Mouse (Mus musculus): ENCODE data around the gene Eif4h. TPM values are rescaled to one million over a fixed set of nuclear protein-coding genes. Genes with fewer than 3 reads are reported as not detected.

Gene Eif4h
- polyA plus RNA-seq, 2 experiments: 110 to 148 TPM

GRCm38 (mm10) chr5:134571730-134572507 is 67.4 kb downstream of the Eif4h start:
- Histone ChIP-seq H3K4me3 (ENCODE audit: insufficient read depth in 1 of 2, low read depth in 2 of 2, low read length in 2 of 2) (peak overlapping the region; percentile 51 to 75), H3K4me1 (replicated peaks; ENCODE audit: control insufficient read depth in 2 of 2, insufficient read depth in 2 of 2, low read length in 1 of 2) (peaks cover 13 to 15% of the 10 kb centered on the region in 2 experiments), H3K27me3 (ENCODE audit: control insufficient read depth, insufficient read depth, low read length) (no peaks in the 10 kb centered on the region), H3K27ac (no peak overlapping the region), H3K9me3 (ENCODE audit: control insufficient read depth, low read length) (no peaks in the 10 kb centered on the region), H3K36me3 (replicated peaks; ENCODE audit: control insufficient read depth, insufficient read depth, low read depth) (no peaks in the 10 kb centered on the region), H3K9ac (replicated peaks) (peak overlapping the region; percentile 43), H3K4me2 (ENCODE audit: low read depth) (peak overlapping the region; percentile 78)
- DNase-seq (ENCODE audit: low read depth in 3 of 3, low spot score in 3 of 3) (no peak), ATAC-seq (ENCODE audit: insufficient read depth) (peak; percentile 75; the same call in 1 of the 2 replicates)
- WGBS (ENCODE audit: insufficient replicate concordance): under 1% methylated on average over 23 of the region's 23 CpGs
- TF ChIP-seq EP300 (IDR thresholded peaks at IDR 0.05; ENCODE audit: low read depth): no peak

Small RNA genes lying within 50 kb of the gene (microRNA-seq; reads per million reads assigned to microRNA genes)
- gene Mir7228: not detected

Other genes starting within 250 kb of the Eif4h start
- 7.5 and 7.9 TPM in 2 replicates for gene Gtf2ird1, start 182.8 kb downstream of the Eif4h start, polyA plus RNA-seq (2012; rRNA removed)
- 8.4 and 9.7 TPM in 2 replicates for gene Gtf2ird1, start 182.8 kb downstream of the Eif4h start, polyA plus RNA-seq (2014; fragmentation: Nextera tagmentation; extraction: Ambion mirVana)
- 1.5 and 1.8 TPM in 2 replicates for gene Clip2, start 87.1 kb downstream of the Eif4h start, polyA plus RNA-seq (2012; rRNA removed)
- gene Clip2, start 87.1 kb downstream of the Eif4h start, polyA plus RNA-seq (2014; fragmentation: Nextera tagmentation; extraction: Ambion mirVana): 0.36 and 0.47 TPM in 2 replicates
- gene Syna, start 79.3 kb downstream of the Eif4h start, polyA plus RNA-seq (2012; rRNA removed): not detected in 2 replicates
- not detected in 2 replicates for gene Syna, start 79.3 kb downstream of the Eif4h start, polyA plus RNA-seq (2014; fragmentation: Nextera tagmentation; extraction: Ambion mirVana)
- gene Rfc2, start 58.1 kb downstream of the Eif4h start, polyA plus RNA-seq (2012; rRNA removed): 68.1 and 102 TPM in 2 replicates
- 180 and 217 TPM in 2 replicates for gene Rfc2, start 58.1 kb downstream of the Eif4h start, polyA plus RNA-seq (2014; fragmentation: Nextera tagmentation; extraction: Ambion mirVana)
- 1.5 and 1.8 TPM in 2 replicates for gene Lat2, start 24.5 kb downstream of the Eif4h start, polyA plus RNA-seq (2012; rRNA removed)
- 1.3 and 1.7 TPM in 2 replicates for gene Lat2, start 24.5 kb downstream of the Eif4h start, polyA plus RNA-seq (2014; fragmentation: Nextera tagmentation; extraction: Ambion mirVana)
- 1.9 and 2.2 TPM in 2 replicates for gene Limk1, start 49.1 kb upstream of the Eif4h start, polyA plus RNA-seq (2012; rRNA removed)
- 0.89 and 0.92 TPM in 2 replicates for gene Limk1, start 49.1 kb upstream of the Eif4h start, polyA plus RNA-seq (2014; fragmentation: Nextera tagmentation; extraction: Ambion mirVana)
- gene Eln, start 107.8 kb upstream of the Eif4h start, polyA plus RNA-seq (2012; rRNA removed): 3.5 and 3.6 TPM in 2 replicates
- 1.7 and 2.1 TPM in 2 replicates for gene Eln, start 107.8 kb upstream of the Eif4h start, polyA plus RNA-seq (2014; fragmentation: Nextera tagmentation; extraction: Ambion mirVana)